Mouse (Mus musculus): ENCODE results near the gene Slc29a3. TPM values are rescaled to one million over a fixed set of nuclear protein-coding genes. Genes with fewer than 3 reads are reported as not detected.

The Slc29a3 gene
- total RNA-seq (2021), result 10 to 100 TPM; 14.2 to 17.7 TPM

- DNase-seq, result peak; percentile 93 to 94
These were observed at the start of gene Slc29a3 for GRCm38 (mm10) chr10:60752040-60753020. Slc29a3 (minus strand) TSS chr10:60752794.

- DNase-seq, result no peak
These were observed 49.4 kb upstream of the Slc29a3 start for GRCm38 (mm10) chr10:60801898-60802412.

GRCm38 (mm10) chr10:60801168-60801897 lies 48.7 kb upstream of the Slc29a3 start:
- no peak for DNase-seq

- no peak for DNase-seq
These were observed 47.9 kb upstream of the Slc29a3 start for GRCm38 (mm10) chr10:60800295-60801167.

GRCm38 (mm10) chr10:60797682-60798422 lies 45.3 kb upstream of the Slc29a3 start:
- no peak for DNase-seq

DNA sequence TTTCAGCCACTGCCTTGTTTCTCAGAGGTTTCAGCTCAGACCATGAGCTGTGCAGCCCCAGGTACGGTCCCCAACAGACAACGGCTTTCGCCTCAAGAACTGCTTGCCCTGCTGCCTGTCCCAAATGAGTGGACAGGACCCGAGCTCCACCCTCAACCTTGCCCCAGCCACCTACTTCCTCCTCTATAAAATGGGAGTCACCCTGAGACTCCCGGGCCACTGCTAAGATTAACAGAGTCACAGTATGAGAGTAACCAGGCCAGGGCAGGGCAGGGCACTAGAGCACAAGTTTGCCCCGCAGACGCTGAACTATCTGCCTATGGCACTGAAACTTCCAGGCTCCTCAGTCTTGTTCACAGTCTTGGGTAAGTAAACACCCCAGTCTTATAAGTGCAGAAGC lies 43.9 kb upstream of the Slc29a3 start:
- no peak for DNase-seq

DNA sequence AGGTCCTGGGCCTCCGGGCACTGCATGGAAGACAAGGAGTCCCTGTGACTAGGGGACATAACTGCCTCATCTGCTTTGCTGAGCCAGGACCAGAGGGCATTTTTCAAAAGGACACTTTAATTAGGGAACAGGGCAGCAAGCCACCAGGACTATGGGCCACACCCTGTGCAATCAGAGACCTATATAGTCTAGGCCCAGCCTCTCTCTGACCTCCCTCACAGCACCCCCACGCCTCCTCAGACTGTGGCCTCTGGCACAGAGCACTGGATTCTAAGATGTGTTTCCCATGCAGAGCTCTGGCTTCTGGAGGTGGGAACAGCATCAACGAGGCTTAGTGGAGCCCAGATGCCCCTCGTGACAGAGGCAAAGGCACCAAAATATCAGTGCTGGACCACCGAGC lies 43.4 kb upstream of the Slc29a3 start:
- no peak for DNase-seq

GRCm38 (mm10) chr10:60794792-60795191 lies 42.2 kb upstream of the Slc29a3 start:
- no peak for DNase-seq

DNA sequence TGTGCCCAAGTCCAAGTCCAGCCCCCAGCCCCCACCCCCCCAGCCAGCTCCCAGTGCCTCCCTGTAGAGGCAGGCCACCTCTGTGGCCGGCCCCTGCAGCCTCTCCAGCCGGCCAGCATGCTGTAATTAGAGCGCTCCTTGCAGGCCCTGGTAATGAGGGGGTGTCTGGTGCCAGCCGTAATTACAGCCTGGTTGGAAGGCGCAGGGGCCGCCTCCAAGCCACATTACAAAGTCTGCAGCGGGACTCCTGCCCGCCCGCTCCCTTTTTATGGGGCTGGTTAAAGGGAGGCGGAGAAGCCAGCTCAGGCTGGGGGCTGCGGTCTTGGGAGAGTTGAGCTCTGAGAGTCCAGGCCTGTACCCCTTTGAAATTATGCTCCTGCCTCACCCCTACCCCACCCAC lies 41.8 kb upstream of the Slc29a3 start:
- DNase-seq, result peak in 1 of 2 experiments; percentile 42

- no peak for DNase-seq
These were observed 40.2 kb upstream of the Slc29a3 start for GRCm38 (mm10) chr10:60792841-60793240.

- no peak for DNase-seq
These were observed 39.8 kb upstream of the Slc29a3 start for GRCm38 (mm10) chr10:60792365-60792764.

DNA sequence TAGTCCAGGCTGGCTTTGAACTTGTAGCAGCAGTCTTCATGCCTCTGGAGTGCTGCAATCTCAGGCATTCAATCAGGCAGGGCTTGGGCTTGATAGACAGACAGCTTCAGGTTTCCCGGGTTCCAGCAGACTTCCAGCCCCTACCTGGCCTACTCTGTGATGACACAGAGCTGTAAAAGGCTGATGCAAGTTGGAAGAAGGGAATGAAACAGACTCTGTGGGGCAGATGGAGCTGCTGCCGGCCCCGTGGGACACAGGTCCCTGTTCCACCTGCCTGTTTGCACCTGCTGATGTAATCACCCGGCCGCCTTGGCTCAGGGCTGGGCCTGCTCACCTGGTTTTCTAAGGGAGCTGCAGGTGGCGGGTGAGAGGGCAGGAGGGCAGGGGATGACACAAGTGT lies 38.3 kb upstream of the Slc29a3 start:
- DNase-seq, result no peak

DNA sequence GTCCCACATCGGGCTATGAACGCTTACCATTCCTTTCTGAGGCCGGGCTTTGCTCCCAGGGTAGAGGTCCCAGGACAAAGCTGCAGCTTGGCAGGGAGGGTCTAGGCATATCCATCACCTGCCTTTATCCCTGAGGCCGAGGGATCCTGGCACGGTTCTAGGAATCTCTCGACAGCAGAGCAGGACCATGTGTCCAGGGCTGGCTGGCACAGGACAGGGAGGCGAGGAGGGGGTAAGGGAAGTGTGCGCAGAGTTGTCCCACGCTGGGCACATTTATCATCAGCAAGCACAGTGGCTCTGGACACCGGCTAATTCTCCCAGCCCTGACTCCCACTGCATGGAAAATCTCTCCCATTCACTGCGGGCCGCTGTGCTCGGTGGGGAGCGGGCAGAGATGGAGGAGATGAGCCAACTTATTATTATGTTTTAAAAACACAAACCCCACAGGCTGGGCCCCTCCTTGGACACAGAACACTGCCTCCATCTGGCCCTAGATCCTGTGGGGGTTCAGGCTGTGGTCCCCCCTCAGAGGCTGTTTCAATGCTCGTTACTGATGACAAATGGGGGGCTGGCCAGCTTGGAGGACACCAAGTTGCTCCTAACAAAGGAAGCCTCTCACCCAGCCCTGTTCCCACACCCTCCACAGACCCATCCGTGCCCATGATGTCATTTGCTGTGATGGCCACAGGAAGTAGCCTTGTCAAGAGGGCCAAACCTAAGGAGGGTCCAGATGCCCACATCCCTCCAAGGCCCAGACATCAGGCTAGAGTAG lies 34.9 kb upstream of the Slc29a3 start:
- DNase-seq, result no peak

DNA sequence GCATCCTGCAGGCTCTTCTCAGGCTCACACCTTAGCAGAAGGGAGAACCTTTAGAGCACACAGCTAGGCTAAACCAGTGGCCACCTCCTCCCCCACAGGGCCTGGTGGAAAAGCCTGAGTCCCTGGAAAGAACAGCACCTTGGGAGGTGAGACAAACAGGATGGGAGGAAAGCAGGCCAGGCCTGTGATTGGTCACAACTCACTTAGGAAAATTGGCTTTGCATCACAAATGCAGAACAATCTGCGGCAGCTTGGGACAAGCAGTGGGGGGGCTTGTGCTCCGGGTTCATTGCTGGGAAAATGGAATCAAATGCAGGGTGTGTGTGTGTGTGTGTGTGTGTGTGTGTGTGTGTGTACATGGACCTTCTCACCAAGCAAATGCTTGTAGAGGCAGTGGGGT lies 31.0 kb upstream of the Slc29a3 start:
- DNase-seq, result no peak

- peak; percentile 57 to 69 for DNase-seq
These were observed 27.0 kb upstream of the Slc29a3 start for GRCm38 (mm10) chr10:60779628-60780027.

- DNase-seq, result peak in 1 of 2 experiments; percentile 28
These were observed 25.9 kb upstream of the Slc29a3 start for GRCm38 (mm10) chr10:60778542-60778941.

DNA sequence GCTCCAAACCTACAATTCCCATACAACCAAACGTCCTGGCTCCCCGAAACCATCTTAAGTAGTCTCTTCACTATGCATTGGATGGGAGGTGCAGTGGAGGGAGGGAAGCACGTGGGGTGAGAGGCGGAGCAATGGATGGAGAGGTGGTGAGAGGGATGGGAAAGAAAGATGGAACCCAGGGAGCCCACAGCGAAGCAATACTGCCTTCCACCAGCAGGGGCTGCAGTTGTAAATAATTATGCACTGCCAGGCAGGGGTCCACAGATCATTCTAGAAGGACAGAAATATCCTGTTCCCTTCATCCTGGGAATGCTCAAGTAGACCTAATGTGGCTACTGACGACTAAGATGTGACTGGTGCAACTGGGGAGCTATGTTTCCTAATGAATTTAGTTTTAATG lies 22.9 kb upstream of the Slc29a3 start:
- no peak for DNase-seq

GRCm38 (mm10) chr10:60774616-60775015 lies 22.0 kb upstream of the Slc29a3 start:
- no peak for DNase-seq

DNA sequence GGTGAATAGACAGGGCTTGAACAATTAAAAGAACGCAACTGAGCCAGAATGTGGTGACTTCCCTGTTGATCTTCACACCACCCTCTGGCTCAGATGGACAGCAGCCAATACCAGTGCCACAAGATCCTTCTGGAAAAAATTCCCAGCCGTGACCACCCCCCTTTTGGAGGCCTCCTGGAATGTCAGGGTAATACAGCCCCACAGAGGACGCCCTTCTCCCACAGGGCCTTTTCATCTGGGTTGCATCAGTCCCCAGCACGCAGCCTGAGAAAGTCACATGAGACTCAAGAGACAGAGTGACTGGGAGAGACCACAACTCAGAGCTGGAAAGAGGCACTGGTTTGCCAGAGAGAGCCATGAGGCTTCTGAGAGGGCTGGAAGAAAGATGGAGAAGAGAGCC lies 18.3 kb upstream of the Slc29a3 start:
- DNase-seq, result no peak

- DNase-seq, result no peak
These were observed 16.0 kb upstream of the Slc29a3 start for GRCm38 (mm10) chr10:60768614-60769013.

DNA sequence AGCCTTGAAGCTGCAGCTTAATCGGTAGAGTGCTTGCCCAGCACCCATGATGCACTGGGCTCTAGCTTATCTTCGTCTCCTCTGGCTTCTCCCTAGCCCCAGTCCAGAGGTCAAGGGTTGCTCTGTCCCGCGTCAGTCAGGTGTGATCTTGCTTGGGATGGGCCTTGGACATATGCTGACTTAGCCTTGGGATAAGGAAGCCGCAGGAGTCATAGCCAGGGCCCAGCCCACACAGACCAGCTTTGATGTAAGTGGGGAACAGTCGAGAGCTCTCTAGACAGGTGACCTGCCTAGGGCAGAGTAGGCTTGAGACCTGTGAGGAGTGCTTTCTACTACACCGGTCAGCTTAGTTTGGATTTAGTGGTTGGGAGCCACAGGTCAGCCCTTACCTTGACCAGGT lies 14.8 kb upstream of the Slc29a3 start:
- no peak for DNase-seq
